Mouse (Mus musculus): ENCODE measurements at regions not wholly inside any gene's neighbourhood (a gene's known extent, or its start where the extent isn't known, plus 50 kb on each side); places are given as distances from the start of the nearest gene placed in this dataset. TPM values are rescaled to one million over a fixed set of nuclear protein-coding genes. Genes with fewer than 3 reads are reported as not detected.
"Not testable (repeated sequence)": the region's sequence is repeated elsewhere in the genome, so short reads cannot be mapped to it uniquely, and the experiment has no call there.

DNA sequence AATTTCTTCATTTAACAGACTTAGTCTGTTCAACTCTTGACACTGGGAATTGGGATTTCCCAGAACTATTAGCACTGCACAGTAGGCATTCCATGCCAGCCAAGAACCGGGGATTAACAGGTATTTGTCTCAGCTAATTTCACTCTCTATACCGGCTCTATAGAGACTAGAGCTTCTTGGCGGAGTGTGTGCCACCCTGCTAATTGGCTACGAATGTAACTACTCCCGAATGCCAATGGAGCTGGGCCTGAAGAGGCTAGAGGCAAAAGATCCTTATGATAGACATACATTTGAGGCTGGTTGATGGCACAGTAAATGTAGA, 216.0 kb upstream of the Arx start:
- Histone ChIP-seq H3K9ac (no peak overlapping the region), H3K27ac (no peak overlapping the region), H3K4me3 (replicated peaks) (no peak overlapping the region), H3K4me2 (peak overlapping the region; percentile 36; the same call in 1 of the 2 replicates), H3K36me3 (replicated peaks) (no peaks in the 10 kb centered on the region), H3K27me3 (no peaks in the 10 kb centered on the region), H3K4me1 (no peaks in the 10 kb centered on the region), H3K9me3 (no peaks in the 10 kb centered on the region)
- 26% methylated on average over 5 of the region's 5 CpGs for WGBS
- ATAC-seq (ENCODE audit: low FRiP score) = peak; percentile 85; the same call in 1 of the 2 replicates

DNA sequence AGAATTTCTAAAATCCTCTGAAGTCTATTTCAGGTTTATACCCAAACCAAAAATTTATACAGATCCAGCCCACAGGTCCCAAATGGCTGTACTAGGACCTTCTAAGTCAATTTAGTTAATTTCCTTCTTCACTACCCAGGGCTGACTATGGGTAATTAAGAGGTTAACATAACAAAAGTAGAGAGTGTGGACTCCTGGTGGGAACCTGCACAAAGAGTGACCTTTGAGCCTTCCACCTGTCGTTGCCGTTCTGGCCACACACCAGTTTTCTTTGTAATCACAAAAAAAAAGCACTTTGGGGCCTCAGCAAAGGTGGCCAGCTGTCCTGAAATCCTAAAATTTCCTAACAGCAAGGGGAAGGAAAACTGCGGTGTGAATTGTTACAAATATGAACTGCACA, 197.3 kb upstream of the Arx start:
- H3K4me3 ChIP-seq (replicated peaks) = no peak overlapping the region
- H3K9ac ChIP-seq = no peak overlapping the region
- 27% methylated on average over 3 of the region's 3 CpGs for WGBS
- no peaks in the 10 kb centered on the region for H3K36me3 ChIP-seq (replicated peaks)
- no peaks in the 10 kb centered on the region for H3K4me1 ChIP-seq
- H3K4me2 ChIP-seq = no peak overlapping the region
- no peak for ATAC-seq (ENCODE audit: low FRiP score)
- H3K27ac ChIP-seq = no peak overlapping the region
- H3K27me3 ChIP-seq = no peaks in the 10 kb centered on the region
- no peaks in the 10 kb centered on the region for H3K9me3 ChIP-seq

DNA sequence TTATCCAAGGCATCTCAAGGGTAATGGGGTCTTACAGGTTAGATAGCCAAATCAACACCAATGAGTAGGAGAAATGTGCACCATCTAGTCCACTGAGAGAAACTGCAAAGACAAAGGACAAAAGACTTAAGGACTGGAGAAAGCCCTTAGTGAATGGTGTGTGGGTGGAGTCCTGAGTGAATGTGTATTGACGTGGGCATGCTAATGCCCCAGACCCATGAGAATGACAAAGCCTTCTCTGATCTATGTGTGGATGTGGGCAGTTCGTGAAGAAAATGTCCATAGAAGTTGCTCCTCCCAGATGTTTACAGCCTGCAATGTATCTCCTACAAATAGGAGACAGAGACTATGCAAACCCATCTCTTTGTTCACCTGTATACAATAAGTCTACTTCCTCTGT, 188.7 kb upstream of the Arx start:
- H3K27me3 ChIP-seq = no peaks in the 10 kb centered on the region
- H3K27ac ChIP-seq = no peak overlapping the region
- no peak overlapping the region for H3K4me3 ChIP-seq (replicated peaks)
- no peaks in the 10 kb centered on the region for H3K36me3 ChIP-seq (replicated peaks)
- no peak overlapping the region for H3K4me2 ChIP-seq
- H3K9me3 ChIP-seq = no peaks in the 10 kb centered on the region
- ATAC-seq (ENCODE audit: low FRiP score) = no peak
- 46% methylated on average over 2 of the region's 2 CpGs for WGBS
- H3K9ac ChIP-seq = no peak overlapping the region
- H3K4me1 ChIP-seq = no peaks in the 10 kb centered on the region

DNA sequence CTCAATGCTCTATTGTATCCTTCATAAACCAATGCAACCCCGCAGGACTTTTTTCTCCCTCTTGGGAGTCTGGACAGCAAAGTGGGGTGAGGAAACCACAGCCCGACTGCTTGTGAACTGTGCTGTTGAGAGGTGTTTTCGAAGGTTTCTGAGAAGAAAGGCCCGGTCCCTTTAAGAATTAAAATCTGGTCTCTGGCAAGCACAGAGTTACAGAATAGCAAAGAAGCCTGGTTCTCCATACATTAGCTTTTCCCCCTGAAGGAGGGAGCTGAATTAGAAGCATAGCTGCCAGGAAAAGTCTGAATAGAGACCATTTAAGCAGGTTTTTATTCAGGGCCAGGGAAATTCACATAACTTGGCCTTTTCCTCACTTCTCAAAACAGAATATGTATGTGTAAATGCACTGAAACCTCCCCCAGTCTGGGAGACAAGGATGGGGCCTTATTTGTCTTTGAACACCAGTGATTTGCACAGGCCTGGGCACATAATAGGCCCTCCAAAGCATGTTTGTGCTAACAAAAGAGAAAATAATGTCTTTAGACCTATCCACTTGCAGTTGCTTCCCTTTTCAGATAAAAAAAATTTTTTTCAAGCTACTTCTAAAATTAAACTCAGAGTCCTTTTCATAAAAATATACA, 178.2 kb upstream of the Arx start:
- 36% methylated on average over 4 of the region's 4 CpGs for WGBS
- Histone ChIP-seq H3K27ac (peak overlapping the region; percentile 59; the same call in 1 of the 2 replicates), H3K4me3 (replicated peaks) (no peak overlapping the region), H3K4me2 (no peak overlapping the region), H3K36me3 (replicated peaks) (no peaks in the 10 kb centered on the region), H3K9ac (no peak overlapping the region), H3K4me1 (no peaks in the 10 kb centered on the region), H3K9me3 (no peaks in the 10 kb centered on the region), H3K27me3 (no peaks in the 10 kb centered on the region)
- ATAC-seq (ENCODE audit: low FRiP score) = peak; percentile 9; the same call in 1 of the 2 replicates

DNA sequence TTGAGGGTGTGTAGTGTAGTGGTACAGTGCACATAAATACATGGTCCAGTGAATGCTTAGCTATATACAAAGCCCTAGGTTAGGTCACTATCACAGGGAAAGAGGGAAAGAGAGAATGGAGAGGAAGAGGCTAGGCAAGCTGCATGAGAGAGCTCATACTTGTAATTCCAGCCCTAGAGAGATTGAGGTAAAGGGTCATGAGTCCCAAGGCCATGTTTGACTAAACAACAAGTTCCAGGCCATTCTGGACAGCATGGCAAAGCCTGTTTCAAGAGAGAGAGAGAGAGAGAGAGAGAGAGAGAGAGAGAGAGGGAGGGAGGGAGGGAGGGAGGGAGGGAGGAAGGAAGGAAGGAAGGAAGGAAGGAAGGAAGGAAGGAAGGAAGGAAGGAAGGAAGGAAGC, 131.9 kb upstream of the Arx start:
- H3K4me1 ChIP-seq; H3K27me3 ChIP-seq; H3K9me3 ChIP-seq; H3K36me3 ChIP-seq (replicated peaks); H3K27ac ChIP-seq; H3K4me3 ChIP-seq (replicated peaks); H3K4me2 ChIP-seq; ATAC-seq (ENCODE audit: low FRiP score); H3K9ac ChIP-seq: not testable (repeated sequence)

DNA sequence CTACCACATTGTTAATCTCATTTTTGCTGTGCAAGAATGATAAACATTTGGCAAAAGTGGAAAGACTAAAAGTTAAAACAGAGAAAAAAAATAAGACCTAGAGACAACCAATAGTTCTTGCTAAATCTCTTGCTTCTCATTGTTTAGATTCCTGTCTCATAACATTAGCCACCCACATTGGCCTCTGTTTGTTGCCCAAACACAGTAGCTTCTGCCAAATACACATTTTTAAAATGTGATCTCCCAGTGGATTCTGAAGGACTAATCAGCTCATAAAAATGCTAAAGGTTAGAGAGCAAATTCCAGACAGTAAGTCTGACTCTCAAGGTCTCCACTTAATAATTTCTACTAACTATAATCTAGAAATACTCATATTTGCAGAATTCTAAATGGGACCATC, 127.1 kb upstream of the Arx start:
- no peaks in the 10 kb centered on the region for H3K4me1 ChIP-seq
- no peaks in the 10 kb centered on the region for H3K36me3 ChIP-seq (replicated peaks)
- H3K9me3 ChIP-seq = no peaks in the 10 kb centered on the region
- no peaks in the 10 kb centered on the region for H3K27me3 ChIP-seq
- H3K4me3 ChIP-seq (replicated peaks) = no peak overlapping the region
- H3K27ac ChIP-seq = no peak overlapping the region
- H3K9ac ChIP-seq = no peak overlapping the region
- no peak for ATAC-seq (ENCODE audit: low FRiP score)
- H3K4me2 ChIP-seq = no peak overlapping the region

DNA sequence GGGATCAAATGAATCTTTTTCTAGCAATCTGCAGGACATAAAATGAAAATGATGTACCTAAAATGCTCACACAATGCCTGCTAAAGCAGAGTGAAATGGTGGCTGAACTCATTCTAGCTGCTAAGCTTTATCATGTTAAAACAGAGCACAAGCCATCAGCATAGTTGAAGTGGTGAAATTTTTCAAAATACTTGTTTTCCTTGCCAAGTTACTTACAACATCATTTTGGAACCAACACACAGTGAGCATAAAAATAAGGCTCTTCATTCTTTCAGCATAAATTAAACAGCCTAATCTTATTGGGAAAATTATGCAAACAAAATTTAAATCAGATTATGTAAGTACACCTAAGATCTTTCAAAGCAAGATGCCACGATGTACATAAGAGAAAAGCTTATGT, 125.3 kb upstream of the Arx start:
- WGBS = 30% methylated on average over 1 of the region's 1 CpGs
- H3K9me3 ChIP-seq = no peaks in the 10 kb centered on the region
- H3K36me3 ChIP-seq (replicated peaks) = no peaks in the 10 kb centered on the region
- H3K27ac ChIP-seq = no peak overlapping the region
- no peak overlapping the region for H3K4me3 ChIP-seq (replicated peaks)
- no peaks in the 10 kb centered on the region for H3K4me1 ChIP-seq
- H3K9ac ChIP-seq = no peak overlapping the region
- no peak overlapping the region for H3K4me2 ChIP-seq
- H3K27me3 ChIP-seq = no peaks in the 10 kb centered on the region
- ATAC-seq (ENCODE audit: low FRiP score) = no peak

Small RNA genes lying in the stretch of these regions (microRNA-seq; reads per million reads assigned to microRNA genes)
- not detected for gene Gm24973

All from forebrain, embryonic 12.5 days (tissue).